Mouse (Mus musculus): ENCODE results near the gene Usp46. TPM values are rescaled to one million over a fixed set of nuclear protein-coding genes. Genes with fewer than 3 reads are reported as not detected.

Gene Usp46
- 50.7 and 52.3 TPM in 2 replicates for polyA plus RNA-seq (2015; fragmentation: Nextera tagmentation; extraction: Ambion mirVana)

DNA sequence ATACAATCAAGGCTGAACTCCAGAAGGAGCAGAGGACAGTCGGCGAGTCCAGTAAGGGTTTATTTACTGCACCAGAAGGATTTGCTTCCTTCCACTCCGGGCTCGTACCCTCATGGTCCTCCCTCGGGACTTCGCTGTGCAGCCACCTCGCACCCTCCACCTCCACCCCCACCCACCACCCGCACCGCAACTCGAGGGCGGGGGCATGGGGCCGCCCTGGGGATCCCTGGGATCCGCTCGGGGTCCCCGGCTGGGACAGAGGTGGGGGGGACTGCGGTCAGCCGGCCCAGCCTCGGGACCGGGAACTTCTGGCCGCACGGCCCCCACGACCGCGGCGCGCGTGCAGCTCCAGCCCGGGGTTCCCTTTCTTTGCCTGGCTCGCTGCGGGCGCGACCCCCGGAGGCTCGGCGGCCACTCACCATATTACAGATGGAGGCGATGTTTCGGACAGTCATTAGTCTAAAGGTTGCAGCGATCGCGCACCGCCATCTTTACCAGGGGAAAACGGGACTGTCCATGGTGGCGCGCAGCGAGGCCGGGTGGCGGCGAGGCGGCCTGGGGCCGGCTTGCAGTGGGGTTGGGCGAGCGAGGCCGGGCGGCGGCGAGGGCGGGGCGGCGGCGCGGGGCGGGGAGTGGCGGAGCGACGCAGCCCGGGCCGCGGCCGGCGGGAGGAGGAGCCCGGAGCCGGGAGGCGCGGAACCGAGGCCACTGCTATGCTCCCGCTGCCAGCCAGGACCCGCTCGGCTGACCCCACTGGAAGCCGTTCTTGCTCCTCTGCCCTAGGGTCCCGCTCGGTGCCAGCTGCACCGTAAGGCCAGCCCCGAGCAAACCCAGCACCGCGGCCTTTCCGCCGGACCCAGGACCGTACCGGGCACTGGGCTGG, at the start of gene Usp46:
Usp46 (minus strand) TSS at position 601 of the 883 bp plus-strand sequence.
- Histone ChIP-seq H3K27ac (ENCODE audit: low read length) (peak within 1 kb of the TSS; percentile 97), H3K9me3 (ENCODE audit: control insufficient read depth, low read length) (no peaks in the 10 kb centered on the region), H3K27me3 (ENCODE audit: control insufficient read depth, insufficient read depth, low read depth, low read length) (no peaks in the 10 kb centered on the region), H3K4me1 (replicated peaks; ENCODE audit: control insufficient read depth, insufficient read depth, low read length) (peaks cover 36% of the 10 kb centered on the region), H3K36me3 (ENCODE audit: control insufficient read depth, insufficient read depth, low read length) (no peaks in the 10 kb centered on the region), H3K4me2 (ENCODE audit: low read depth, low read length) (peak within 1 kb of the TSS; percentile 75), H3K9ac (ENCODE audit: low read length) (peak within 1 kb of the TSS; percentile 97), H3K4me3 (ENCODE audit: low read length) (peak within 1 kb of the TSS; percentile 79)
- ATAC-seq (ENCODE audit: low read depth), result peak; percentile 92
- WGBS, result under 1% methylated on average over 80 of the region's 89 CpGs

DNA sequence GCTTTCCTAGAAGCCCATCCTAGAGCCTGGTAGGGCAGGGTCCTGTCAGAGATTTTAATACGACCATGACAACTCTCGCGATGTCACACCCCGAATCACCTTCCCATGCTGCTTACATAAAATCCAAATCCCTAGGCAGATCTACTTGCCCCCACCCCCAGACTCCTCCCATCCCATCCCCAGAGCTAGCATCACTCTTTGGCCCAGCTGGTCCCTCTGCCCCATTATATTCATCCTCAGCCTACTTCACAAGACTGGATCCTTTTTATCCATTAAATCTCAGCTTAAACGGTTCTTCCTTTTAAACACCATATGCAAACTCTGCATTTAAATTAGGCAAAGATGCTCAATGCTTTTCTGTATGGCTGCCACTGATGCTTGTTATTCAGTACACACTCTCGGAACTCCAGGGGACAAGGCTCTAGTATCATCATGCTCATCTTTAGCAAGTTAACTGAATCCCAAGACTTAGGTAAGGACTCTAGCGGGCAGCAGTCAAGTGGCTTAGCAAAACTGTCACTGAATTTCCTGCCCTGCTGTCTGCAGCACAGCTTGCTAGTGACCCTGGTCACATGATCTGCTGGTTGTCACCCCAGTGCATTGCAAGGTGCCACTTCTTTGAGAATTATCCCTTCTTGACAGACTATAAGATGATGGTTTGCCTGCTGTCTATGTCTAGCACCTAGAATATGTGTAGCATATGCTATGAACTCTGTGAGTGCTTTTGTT, 45.9 kb upstream of the Usp46 start:
- H3K9ac ChIP-seq (ENCODE audit: low read length), result no peak overlapping the region
- no peaks in the 10 kb centered on the region for H3K27me3 ChIP-seq (ENCODE audit: control insufficient read depth, insufficient read depth, low read depth, low read length)
- H3K4me3 ChIP-seq (ENCODE audit: low read length), result no peak overlapping the region
- no peaks in the 10 kb centered on the region for H3K9me3 ChIP-seq (ENCODE audit: control insufficient read depth, low read length)
- WGBS, result 85% methylated on average over 7 of the region's 7 CpGs
- H3K4me1 ChIP-seq (replicated peaks; ENCODE audit: control insufficient read depth, insufficient read depth, low read length), result no peaks in the 10 kb centered on the region
- ATAC-seq (ENCODE audit: low read depth), result no peak
- H3K36me3 ChIP-seq (ENCODE audit: control insufficient read depth, insufficient read depth, low read length), result no peaks in the 10 kb centered on the region
- H3K27ac ChIP-seq (ENCODE audit: low read length), result no peak overlapping the region
- no peak overlapping the region for H3K4me2 ChIP-seq (ENCODE audit: low read depth, low read length)

DNA sequence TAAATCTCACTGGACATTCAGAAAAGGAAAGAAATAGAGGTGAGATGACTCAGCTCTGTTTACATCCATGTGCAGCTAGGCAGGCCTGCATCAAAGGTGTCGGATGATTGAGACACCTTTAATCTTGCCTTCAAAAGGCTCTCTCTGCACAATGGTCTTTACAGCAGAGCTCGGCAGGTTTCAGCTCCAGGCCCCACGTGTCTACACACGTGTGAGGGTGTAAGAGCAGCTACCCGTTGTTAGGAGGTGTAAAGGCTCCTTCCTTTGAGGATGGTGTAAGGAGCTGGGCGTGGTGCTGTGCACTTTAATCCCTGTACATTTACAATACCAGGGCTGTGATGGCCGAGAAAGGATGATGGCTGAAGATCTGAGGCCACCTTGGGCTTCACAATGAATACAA, 37.2 kb upstream of the Usp46 start:
- Histone ChIP-seq H3K36me3 (ENCODE audit: control insufficient read depth, insufficient read depth, low read length) (no peaks in the 10 kb centered on the region), H3K27ac (ENCODE audit: low read length) (no peak overlapping the region), H3K9me3 (ENCODE audit: control insufficient read depth, low read length) (no peaks in the 10 kb centered on the region; the same call in 1 of the 2 replicates), H3K9ac (ENCODE audit: low read length) (no peak overlapping the region), H3K4me3 (ENCODE audit: low read length) (no peak overlapping the region), H3K27me3 (ENCODE audit: control insufficient read depth, insufficient read depth, low read depth, low read length) (no peaks in the 10 kb centered on the region), H3K4me1 (replicated peaks; ENCODE audit: control insufficient read depth, insufficient read depth, low read length) (no peaks in the 10 kb centered on the region), H3K4me2 (ENCODE audit: low read depth, low read length) (no peak overlapping the region)
- no peak for ATAC-seq (ENCODE audit: low read depth)
- WGBS, result 46% methylated on average over 7 of the region's 7 CpGs

- ATAC-seq (ENCODE audit: low read depth), result no peak
- Histone ChIP-seq H3K4me1 (replicated peaks; ENCODE audit: control insufficient read depth, insufficient read depth, low read length) (peaks cover 19% of the 10 kb centered on the region), H3K27ac (ENCODE audit: low read length) (no peak overlapping the region), H3K36me3 (ENCODE audit: control insufficient read depth, insufficient read depth, low read length) (no peaks in the 10 kb centered on the region), H3K4me2 (ENCODE audit: low read depth, low read length) (no peak overlapping the region), H3K9ac (ENCODE audit: low read length) (no peak overlapping the region), H3K27me3 (ENCODE audit: control insufficient read depth, insufficient read depth, low read depth, low read length) (no peaks in the 10 kb centered on the region), H3K9me3 (ENCODE audit: control insufficient read depth, low read length) (no peaks in the 10 kb centered on the region; the same call in 1 of the 2 replicates), H3K4me3 (ENCODE audit: low read length) (no peak overlapping the region)
- 72% methylated on average over 6 of the region's 6 CpGs for WGBS
These were observed 33.5 kb upstream of the Usp46 start for GRCm38 (mm10) chr5:74101761-74102160.

DNA sequence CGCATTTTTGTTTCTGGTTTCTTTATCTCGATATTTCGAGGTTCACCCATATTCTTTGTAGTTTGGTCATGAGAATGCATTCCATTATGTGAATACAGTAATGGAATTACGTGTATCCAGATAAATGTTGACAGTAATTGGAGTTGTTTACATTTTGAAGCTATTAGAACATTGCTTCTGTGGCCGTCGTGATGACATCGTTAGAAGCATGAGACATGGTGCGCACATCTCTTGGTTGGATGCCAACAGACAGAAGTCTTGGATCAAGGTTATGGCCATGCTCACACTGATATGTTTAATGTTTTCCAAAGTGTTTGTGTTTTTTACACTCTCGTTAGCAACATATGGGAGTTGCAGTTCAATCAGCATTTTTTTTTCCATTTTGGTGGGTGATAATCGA, 30.8 kb upstream of the Usp46 start:
- Histone ChIP-seq H3K4me2 (ENCODE audit: low read depth, low read length) (no peak overlapping the region), H3K27ac (ENCODE audit: low read length) (no peak overlapping the region), H3K9me3 (ENCODE audit: control insufficient read depth, low read length) (no peaks in the 10 kb centered on the region; the same call in 1 of the 2 replicates), H3K9ac (ENCODE audit: low read length) (no peak overlapping the region), H3K4me1 (replicated peaks; ENCODE audit: control insufficient read depth, insufficient read depth, low read length) (peaks cover 30% of the 10 kb centered on the region), H3K27me3 (ENCODE audit: control insufficient read depth, insufficient read depth, low read depth, low read length) (no peaks in the 10 kb centered on the region), H3K4me3 (ENCODE audit: low read length) (no peak overlapping the region), H3K36me3 (ENCODE audit: control insufficient read depth, insufficient read depth, low read length) (peaks cover 14% of the 10 kb centered on the region; the same call in 1 of the 2 replicates)
- peak; percentile 49; the same call in 1 of the 2 replicates for ATAC-seq (ENCODE audit: low read depth)
- 51% methylated on average over 10 of the region's 10 CpGs for WGBS

- no peak overlapping the region for H3K4me3 ChIP-seq (ENCODE audit: low read length)
- H3K4me2 ChIP-seq (ENCODE audit: low read depth, low read length), result no peak overlapping the region
- no peaks in the 10 kb centered on the region for H3K9me3 ChIP-seq (ENCODE audit: control insufficient read depth, low read length)
- WGBS, result 34% methylated on average over 10 of the region's 10 CpGs
- H3K36me3 ChIP-seq (ENCODE audit: control insufficient read depth, insufficient read depth, low read length), result peaks cover 14% of the 10 kb centered on the region; the same call in 1 of the 2 replicates
- no peaks in the 10 kb centered on the region for H3K27me3 ChIP-seq (ENCODE audit: control insufficient read depth, insufficient read depth, low read depth, low read length)
- peaks cover 32% of the 10 kb centered on the region for H3K4me1 ChIP-seq (replicated peaks; ENCODE audit: control insufficient read depth, insufficient read depth, low read length)
- H3K27ac ChIP-seq (ENCODE audit: low read length), result peak overlapping the region; percentile 61
- 0 out of 2 replicates have a peak, but pooled peaks have one; percentile 0 for ATAC-seq (ENCODE audit: low read depth)
- H3K9ac ChIP-seq (ENCODE audit: low read length), result no peak overlapping the region
These were observed 29.6 kb upstream of the Usp46 start for GRCm38 (mm10) chr5:74097854-74098220.

DNA sequence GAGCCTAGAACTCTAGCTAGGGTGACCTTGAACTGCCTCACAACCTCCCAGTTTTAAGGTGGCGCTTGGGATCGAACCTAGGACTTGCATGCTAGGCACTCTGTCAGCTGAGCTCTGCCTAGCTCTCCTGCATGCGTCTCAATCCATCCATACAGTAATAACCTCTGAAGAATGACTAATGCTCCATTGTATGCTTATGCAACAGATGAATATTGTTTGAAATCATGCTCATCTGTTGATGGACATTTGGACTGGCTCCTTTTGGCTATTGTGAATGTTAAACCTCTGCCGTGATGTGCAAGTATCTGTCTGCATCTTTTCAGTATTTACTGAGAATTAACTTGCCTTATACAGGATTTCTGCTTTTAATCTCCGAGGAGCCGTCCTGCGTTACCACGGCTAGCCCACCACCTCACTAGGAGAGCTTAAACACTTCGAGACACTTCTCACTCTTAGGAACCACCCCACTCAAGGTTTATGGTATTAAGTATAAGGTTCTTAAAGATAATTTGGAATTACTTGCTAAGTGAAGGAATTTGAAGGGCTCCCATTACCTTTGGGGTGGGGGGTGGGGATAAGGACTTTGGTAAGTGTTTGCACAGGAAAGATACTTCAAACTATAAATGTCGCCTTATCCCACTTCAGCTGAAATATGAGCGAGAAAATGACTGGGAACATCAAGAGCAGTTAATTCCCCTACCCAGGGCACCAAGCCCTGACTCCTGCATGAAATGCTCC, 29.1 kb upstream of the Usp46 start:
- peak; percentile 35 for ATAC-seq (ENCODE audit: low read depth)
- H3K9ac ChIP-seq (ENCODE audit: low read length), result no peak overlapping the region
- H3K4me2 ChIP-seq (ENCODE audit: low read depth, low read length), result no peak overlapping the region
- 50% methylated on average over 11 of the region's 11 CpGs for WGBS
- no peaks in the 10 kb centered on the region for H3K9me3 ChIP-seq (ENCODE audit: control insufficient read depth, low read length)
- H3K27me3 ChIP-seq (ENCODE audit: control insufficient read depth, insufficient read depth, low read depth, low read length), result no peaks in the 10 kb centered on the region
- H3K4me3 ChIP-seq (ENCODE audit: low read length), result no peak overlapping the region
- H3K27ac ChIP-seq (ENCODE audit: low read length), result peak overlapping the region; percentile 71
- peaks cover 34% of the 10 kb centered on the region for H3K4me1 ChIP-seq (replicated peaks; ENCODE audit: control insufficient read depth, insufficient read depth, low read length)
- H3K36me3 ChIP-seq (ENCODE audit: control insufficient read depth, insufficient read depth, low read length), result peaks cover 14% of the 10 kb centered on the region; the same call in 1 of the 2 replicates

DNA sequence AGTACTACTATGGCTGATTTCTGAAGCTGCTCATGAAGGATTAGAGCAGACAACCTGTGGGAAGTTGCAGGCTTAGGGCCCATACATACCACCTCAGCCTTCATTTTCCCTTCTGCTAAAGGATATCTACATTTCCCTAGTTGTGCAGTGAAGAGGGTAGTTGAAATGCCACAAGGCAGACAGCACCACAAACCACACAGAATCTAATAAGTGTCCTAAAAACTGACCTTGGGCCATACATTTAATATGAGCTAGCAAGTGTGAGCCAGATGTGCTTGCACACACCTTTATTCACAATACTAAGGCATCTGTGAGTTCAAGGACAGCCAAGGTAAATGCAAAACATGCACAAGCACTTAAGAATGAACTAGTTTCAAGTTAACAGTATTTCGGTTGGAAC, 27.8 kb upstream of the Usp46 start:
- Histone ChIP-seq H3K4me2 (ENCODE audit: low read depth, low read length) (no peak overlapping the region), H3K4me1 (replicated peaks; ENCODE audit: control insufficient read depth, insufficient read depth, low read length) (peaks cover 34% of the 10 kb centered on the region), H3K9ac (ENCODE audit: low read length) (no peak overlapping the region), H3K36me3 (ENCODE audit: control insufficient read depth, insufficient read depth, low read length) (peaks cover 14% of the 10 kb centered on the region; the same call in 1 of the 2 replicates), H3K27me3 (ENCODE audit: control insufficient read depth, insufficient read depth, low read depth, low read length) (no peaks in the 10 kb centered on the region), H3K4me3 (ENCODE audit: low read length) (no peak overlapping the region), H3K27ac (ENCODE audit: low read length) (peak overlapping the region; percentile 4), H3K9me3 (ENCODE audit: control insufficient read depth, low read length) (no peaks in the 10 kb centered on the region)
- no peak for ATAC-seq (ENCODE audit: low read depth)
- 85% methylated on average over 1 of the region's 1 CpGs for WGBS

Measured in lung, embryonic 16.5 days (tissue).